Mouse (Mus musculus) liver, embryonic 14.5 days (tissue): ENCODE measurements around the gene Asic1.

ENCODE experiments used
- CTCF ChIP-seq: IDR thresholded peaks from 2 replicates; pipeline ENCODE4 v1.5.1; 2016; ENCODE audit warnings: antibody characterized with exemption, low read depth, control low read depth
- EP300 ChIP-seq: IDR thresholded peaks from 2 replicates; pipeline ENCODE4 v1.6.1; 2016; ENCODE audit warnings: antibody characterized with exemption, low read depth

GRCm38 (mm10) chr15:99651984-99652872 is 17.9 kb upstream of the Asic1 start:
- no peak for TF ChIP-seq EP300
- TF ChIP-seq CTCF = no peak
